Comparison of ENCODE assay signal across 8 mouse cellular contexts in the genomic region with DNA sequence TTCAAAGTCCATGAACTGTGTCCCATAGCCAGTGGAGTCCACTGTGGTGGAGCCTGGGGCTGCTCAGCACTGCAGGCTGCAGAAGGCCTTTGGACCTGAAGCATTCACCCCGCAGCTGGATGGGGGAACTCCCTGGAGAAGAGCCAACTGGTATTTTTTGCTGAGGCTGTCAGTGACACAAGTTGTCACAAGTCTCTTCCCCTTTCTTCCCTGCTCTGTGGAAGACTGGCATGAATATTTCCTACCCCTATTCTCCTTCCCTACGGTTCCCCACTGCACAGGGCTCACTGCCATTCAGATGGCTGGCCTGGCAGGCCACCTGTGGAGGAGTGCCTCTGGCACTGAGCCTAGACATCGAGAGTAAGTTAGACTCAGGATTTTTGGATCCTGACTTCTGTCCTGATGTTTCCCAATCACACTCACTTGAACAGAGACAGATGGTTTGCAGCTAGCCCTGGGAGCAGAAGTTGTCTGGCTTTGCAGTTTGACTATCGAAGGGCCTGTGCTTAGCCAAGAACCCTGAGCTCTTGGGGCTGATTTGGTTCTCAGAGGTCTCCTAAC. TPM values are rescaled to one million over a fixed set of nuclear protein-coding genes. Genes with fewer than 3 reads are reported as not detected.
DNase-seq lines count a peak whose midpoint lies in the region; ATAC-seq and TF ChIP-seq lines count a peak whose summit lies in the region.

No protein-coding gene starts in this region.

- no peaks in the 10 kb centered on the region for H3K9me3 ChIP-seq in midbrain, embryonic 14.5 days (ENCODE audit: control insufficient read depth, low read length)
- no peaks in the 10 kb centered on the region for H3K9me3 ChIP-seq in midbrain, embryonic 11.5 days (ENCODE audit: control insufficient read depth, low read length)
- H3K9me3 ChIP-seq in heart, embryonic 14.5 days (ENCODE audit: control insufficient read depth, low read length) = no peaks in the 10 kb centered on the region
- no peaks in the 10 kb centered on the region for H3K9me3 ChIP-seq in lung, postnatal 0 days (ENCODE audit: low read length)

- TF ChIP-seq EP300 in lung, postnatal 0 days (IDR thresholded peaks at IDR 0.05) = peak; percentile 40; the same call in 1 of the 2 replicates

- H3K9ac ChIP-seq in midbrain, embryonic 14.5 days (replicated peaks; ENCODE audit: low read length) = no peak overlapping the region
- H3K9ac ChIP-seq in midbrain, embryonic 11.5 days (ENCODE audit: low read length) = no peak overlapping the region
- no peak overlapping the region for H3K9ac ChIP-seq in heart, embryonic 14.5 days (ENCODE audit: low read length)
- H3K9ac ChIP-seq in lung, postnatal 0 days (replicated peaks; ENCODE audit: low read depth) = no peak overlapping the region

- no peak for TF ChIP-seq CTCF in lung, postnatal 0 days (IDR thresholded peaks at IDR 0.05)

- H3K27ac ChIP-seq in midbrain, embryonic 14.5 days (replicated peaks; ENCODE audit: low read depth, low read length) = no peak overlapping the region
- no peak overlapping the region for H3K27ac ChIP-seq in midbrain, embryonic 11.5 days (ENCODE audit: low read depth, low read length)
- H3K27ac ChIP-seq in heart, embryonic 14.5 days (replicated peaks in 1 of 2; ENCODE audit: control insufficient read depth in 1 of 2, insufficient read depth in 1 of 2, low read depth in 2 of 2, low read length in 2 of 2) = no peak overlapping the region
- H3K27ac ChIP-seq in lung, postnatal 0 days (ENCODE audit: low read length) = no peak overlapping the region

- WGBS in midbrain, embryonic 14.5 days = 47% methylated on average over 4 of the region's 4 CpGs
- WGBS in midbrain, embryonic 11.5 days = 67% methylated on average over 4 of the region's 4 CpGs
- 29% methylated on average over 4 of the region's 4 CpGs for WGBS in heart, embryonic 14.5 days
- 16% methylated on average over 4 of the region's 4 CpGs for WGBS in lung, postnatal 0 days

- H3K4me3 ChIP-seq in midbrain, embryonic 14.5 days (replicated peaks; ENCODE audit: low read depth, low read length) = no peak overlapping the region
- no peak overlapping the region for H3K4me3 ChIP-seq in midbrain, embryonic 11.5 days (ENCODE audit: low read depth, low read length)
- no peak overlapping the region for H3K4me3 ChIP-seq in heart, embryonic 14.5 days (ENCODE audit: control insufficient read depth in 1 of 2, insufficient read depth in 1 of 2, low read depth in 1 of 2, low read length in 2 of 2)
- no peak overlapping the region for H3K4me3 ChIP-seq in lung, postnatal 0 days (ENCODE audit: low read depth, low read length)

- no peaks in the 10 kb centered on the region for H3K27me3 ChIP-seq in midbrain, embryonic 14.5 days (ENCODE audit: control insufficient read depth, insufficient read depth, low read length)
- H3K27me3 ChIP-seq in midbrain, embryonic 11.5 days (ENCODE audit: control insufficient read depth, insufficient read depth, low read length) = no peaks in the 10 kb centered on the region
- no peaks in the 10 kb centered on the region for H3K27me3 ChIP-seq in heart, embryonic 14.5 days (ENCODE audit: control insufficient read depth, insufficient read depth, low read length)
- H3K27me3 ChIP-seq in lung, postnatal 0 days (replicated peaks; ENCODE audit: insufficient read depth, low read length) = no peaks in the 10 kb centered on the region

- H3K36me3 ChIP-seq in midbrain, embryonic 14.5 days (ENCODE audit: control insufficient read depth, insufficient read depth, low read length) = no peaks in the 10 kb centered on the region
- no peaks in the 10 kb centered on the region for H3K36me3 ChIP-seq in midbrain, embryonic 11.5 days (ENCODE audit: control insufficient read depth, insufficient read depth, low read length)
- no peaks in the 10 kb centered on the region for H3K36me3 ChIP-seq in heart, embryonic 14.5 days (ENCODE audit: control insufficient read depth, insufficient read depth, low read length)
- no peaks in the 10 kb centered on the region for H3K36me3 ChIP-seq in lung, postnatal 0 days (ENCODE audit: insufficient read depth, low read length)

- H3K4me1 ChIP-seq in midbrain, embryonic 14.5 days (ENCODE audit: control insufficient read depth, insufficient read depth, low read length) = 0 out of 2 replicates have a peak, but pooled peaks cover 7% of the 10 kb centered on the region
- H3K4me1 ChIP-seq in midbrain, embryonic 11.5 days (ENCODE audit: control insufficient read depth, insufficient read depth, low read length) = no peaks in the 10 kb centered on the region
- peaks cover 15 to 17% of the 10 kb centered on the region in 2 experiments for H3K4me1 ChIP-seq in heart, embryonic 14.5 days (ENCODE audit: control insufficient read depth in 2 of 2, insufficient read depth in 2 of 2, low read length in 2 of 2)
- no peaks in the 10 kb centered on the region for H3K4me1 ChIP-seq in lung, postnatal 0 days (ENCODE audit: insufficient read depth, low read depth, low read length)

- peak; percentile 63 for ATAC-seq in midbrain, embryonic 14.5 days (ENCODE audit: low FRiP score, low TSS enrichment)
- no peak for ATAC-seq in midbrain, embryonic 11.5 days (ENCODE audit: low FRiP score)
- peak; percentile 64; the same call in 1 of the 2 replicates for ATAC-seq in heart, embryonic 14.5 days (ENCODE audit: insufficient number of reproducible peaks, insufficient read depth, low FRiP score, low read depth)
- ATAC-seq in lung, postnatal 0 days = peak; percentile 39

- peak; percentile 23 for DNase-seq in midbrain, embryonic 14.5 days
- DNase-seq in midbrain, embryonic 11.5 days (ENCODE audit: low spot score, missing footprints) = no peak
- peak; percentile 36 for DNase-seq in fat pad, adult 2 months (ENCODE audit: extremely low read depth, low read depth, low spot score)
- peak; percentile 66 to 77 for DNase-seq in kidney, postnatal 4 days
- peak; percentile 47 for DNase-seq in lung, postnatal 0 days (ENCODE audit: low spot score)
- peak; percentile 45 for DNase-seq in testis, postnatal 10 days (ENCODE audit: low spot score)
- DNase-seq in spleen, postnatal 14 days (ENCODE audit: low spot score in 2 of 2) = no peak

- H3K4me2 ChIP-seq in midbrain, embryonic 14.5 days (ENCODE audit: low read length) = no peak overlapping the region
- H3K4me2 ChIP-seq in midbrain, embryonic 11.5 days = no peak overlapping the region
- H3K4me2 ChIP-seq in heart, embryonic 14.5 days (ENCODE audit: low read length) = no peak overlapping the region
- H3K4me2 ChIP-seq in lung, postnatal 0 days (replicated peaks; ENCODE audit: low read depth, low read length) = no peak overlapping the region

RNA-seq across cellular contexts. Expression of a gene that starts 12.1 kb away (rescaled TPM):
- polyA plus RNA-seq in midbrain, embryonic 14.5 days (2014; fragmentation: Nextera tagmentation; extraction: Ambion mirVana) = not detected in 2 replicates
- not detected in 2 replicates for polyA plus RNA-seq in midbrain, embryonic 11.5 days (2014; fragmentation: Nextera tagmentation; extraction: Ambion mirVana)
- 0.19 and 0.26 TPM in 2 replicates for polyA plus RNA-seq in heart, embryonic 14.5 days (2014; fragmentation: Nextera tagmentation; extraction: Ambion mirVana)
- 0.11 and 0.21 TPM in 2 replicates for polyA plus RNA-seq in lung, postnatal 0 days (2015; fragmentation: Nextera tagmentation; extraction: Ambion mirVana)

Comparison
In these comparisons a context has a peak if more than half of its experiments do, and no peak if none do; other contexts are left out.
1. DNase-seq: peak in midbrain, embryonic 14.5 days (single experiment), fat pad, adult 2 months (single experiment), kidney, postnatal 4 days (2 of 2), lung, postnatal 0 days (single experiment) and testis, postnatal 10 days (single experiment); none in midbrain, embryonic 11.5 days (single experiment) and spleen, postnatal 14 days (0 of 2).